Mouse (Mus musculus) adrenal gland, adult 2 months (tissue): ENCODE results near the gene Gsk3b. TPM values are rescaled to one million over a fixed set of nuclear protein-coding genes. Genes with fewer than 3 reads are reported as not detected.
A peak's percentile ranks its signal among the peaks of the same experiment; 100 is the strongest.

Experiments used
- DNase-seq: peaks from one replicate; pipeline ENCODE4 v3.0.0; 2021
- long read RNA-seq: library from polyadenylated mRNA; stranded (forward); transcript quantifications from one replicate; pipeline ENCODE4 v2.0.0, GENCODE M21; 2021
- polyA plus RNA-seq: library from polyadenylated mRNA; depleted of rRNA; stranded (reverse); fragments of >200 nt; gene quantifications from 2 replicates; pipeline ENCODE4 v1.2.3, GENCODE M21; 2012; rRNA removed
- total RNA-seq, 2 experiments: library from RNA; stranded (reverse); gene quantifications; 2 replicates each; pipeline ENCODE4 v1.2.3; 2021

Gene Gsk3b
- 10 to 100 TPM; 49.2 to 81.7 TPM for total RNA-seq
- 16.2 and 21.9 TPM in 2 replicates for polyA plus RNA-seq
- long read RNA-seq, full-length matches to known transcripts: 1 of 1 reads
- long read RNA-seq, partial matches to known transcripts: 0 of 1 reads
- long read RNA-seq, other reads (novel, unspliced or antisense): 0 of 1 reads

GRCm38 (mm10) chr16:38088629-38089446 is at the start of gene Gsk3b:
Gsk3b (plus strand) TSS chr16:38089001.
- DNase-seq: peak; percentile 100

DNA sequence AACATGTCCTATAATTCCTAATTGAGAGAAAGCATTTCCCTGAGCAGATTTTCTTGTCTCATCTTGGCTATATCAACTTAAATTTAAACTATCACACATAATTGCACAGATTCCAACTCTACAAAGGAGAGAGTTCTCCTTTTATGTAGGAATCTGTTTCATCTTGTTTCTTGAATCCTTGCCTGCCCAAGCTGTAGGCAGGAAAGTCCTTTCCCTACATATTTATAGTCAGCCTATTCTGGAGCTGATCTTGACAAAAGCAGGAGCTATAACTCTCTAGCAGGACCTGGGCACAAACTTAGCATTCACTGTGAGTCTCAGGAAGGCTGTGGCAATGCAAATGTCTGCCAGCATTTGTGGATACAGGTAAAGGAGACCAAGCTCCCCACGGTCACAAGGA is 46.6 kb upstream of the Gsk3b start:
- DNase-seq: no peak

GRCm38 (mm10) chr16:38044551-38044950 is 44.2 kb upstream of the Gsk3b start:
- DNase-seq: no peak

DNA sequence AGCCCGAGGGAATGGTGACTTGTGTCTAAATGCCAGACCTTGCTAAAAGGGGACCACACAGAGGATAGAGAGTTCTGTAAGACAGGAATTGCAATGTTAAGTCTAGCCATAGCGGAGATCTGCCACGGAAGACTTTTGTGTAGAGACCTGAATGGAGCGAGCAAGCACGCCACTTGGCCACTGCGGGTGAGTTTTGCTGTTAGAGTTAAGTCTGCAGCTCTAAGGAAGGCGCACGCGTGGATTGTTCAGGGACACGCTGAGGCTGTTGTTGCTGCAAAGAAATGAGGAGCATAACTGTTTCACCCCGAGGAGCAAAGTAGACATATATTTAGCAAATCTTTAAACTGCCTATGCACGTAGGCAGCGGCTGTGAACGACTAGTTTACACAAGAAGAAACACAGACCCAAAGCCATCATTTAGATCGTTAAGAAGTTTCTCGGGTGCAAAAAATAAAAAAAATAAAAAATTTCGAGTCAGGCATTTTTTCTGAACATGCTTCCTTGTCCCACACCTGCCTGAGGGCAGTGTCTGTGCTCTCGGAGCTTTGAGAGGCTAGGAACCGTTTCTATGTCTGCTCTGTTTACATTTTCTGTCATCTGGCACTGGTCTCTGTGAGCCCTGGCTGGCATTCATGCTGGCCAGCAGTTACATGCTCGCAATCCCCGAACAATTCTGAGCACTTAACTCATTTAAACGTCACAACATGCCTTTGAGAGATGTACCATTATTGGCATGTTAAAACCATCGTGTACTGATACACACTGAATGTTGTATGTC is 40.8 kb upstream of the Gsk3b start:
- DNase-seq: no peak

DNA sequence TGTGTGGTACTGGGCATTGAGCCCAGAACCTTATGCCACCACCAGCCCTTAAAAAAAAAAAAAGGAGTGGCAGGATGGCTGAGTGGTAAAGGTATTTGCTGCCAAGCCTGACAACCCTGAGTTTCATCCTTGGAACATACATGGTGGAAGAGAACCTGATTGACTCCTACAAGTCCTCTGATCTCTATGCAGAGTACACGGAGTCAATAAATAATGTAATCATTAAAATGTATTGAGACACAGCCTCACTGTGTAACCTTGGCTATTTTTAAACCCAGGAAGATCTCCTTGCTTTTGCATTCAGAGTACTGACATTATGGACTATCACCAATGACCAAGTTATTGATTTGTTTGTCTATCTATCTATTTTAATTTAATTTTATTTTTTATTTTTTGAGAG is 30.9 kb upstream of the Gsk3b start:
- no peak for DNase-seq

DNA sequence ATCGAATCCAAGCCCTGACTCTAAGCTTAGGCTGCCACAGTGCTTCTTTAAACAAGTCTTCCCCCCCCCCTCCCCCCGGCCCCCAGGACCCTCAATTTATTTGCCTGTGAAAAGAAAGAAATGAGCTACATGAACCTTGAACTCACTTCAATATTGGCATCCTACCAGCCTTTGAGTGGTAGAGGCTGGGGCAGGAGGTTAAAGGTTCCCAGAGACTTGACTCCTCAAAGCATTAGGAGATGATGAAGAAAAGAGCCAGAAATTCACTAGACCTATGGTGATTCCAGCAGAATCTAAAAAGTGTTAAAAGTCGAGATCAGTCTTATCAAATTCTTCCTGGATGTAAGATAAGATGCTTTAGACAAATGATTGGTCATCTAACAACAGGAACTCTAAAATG is 30.0 kb upstream of the Gsk3b start:
- DNase-seq: no peak

DNA sequence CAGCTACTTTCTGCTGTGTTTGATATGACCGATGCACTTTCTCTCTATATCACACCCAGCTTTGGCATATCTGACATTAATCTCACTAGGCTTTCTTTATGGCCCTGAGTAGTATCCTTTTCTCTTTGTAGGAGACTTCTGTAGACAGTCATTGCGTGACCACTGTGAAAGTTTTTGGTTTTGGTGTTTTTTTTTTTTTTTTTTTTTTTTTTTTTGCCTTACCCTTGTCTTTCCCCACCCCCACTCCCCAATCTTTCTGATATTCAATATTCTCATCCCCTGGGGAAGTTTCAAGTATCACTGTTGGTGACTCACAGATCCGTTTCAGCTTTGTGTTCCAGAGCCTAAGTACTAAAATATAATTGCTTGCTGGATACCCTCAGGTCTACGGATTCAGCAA is 29.2 kb upstream of the Gsk3b start:
- DNase-seq: no peak

DNA sequence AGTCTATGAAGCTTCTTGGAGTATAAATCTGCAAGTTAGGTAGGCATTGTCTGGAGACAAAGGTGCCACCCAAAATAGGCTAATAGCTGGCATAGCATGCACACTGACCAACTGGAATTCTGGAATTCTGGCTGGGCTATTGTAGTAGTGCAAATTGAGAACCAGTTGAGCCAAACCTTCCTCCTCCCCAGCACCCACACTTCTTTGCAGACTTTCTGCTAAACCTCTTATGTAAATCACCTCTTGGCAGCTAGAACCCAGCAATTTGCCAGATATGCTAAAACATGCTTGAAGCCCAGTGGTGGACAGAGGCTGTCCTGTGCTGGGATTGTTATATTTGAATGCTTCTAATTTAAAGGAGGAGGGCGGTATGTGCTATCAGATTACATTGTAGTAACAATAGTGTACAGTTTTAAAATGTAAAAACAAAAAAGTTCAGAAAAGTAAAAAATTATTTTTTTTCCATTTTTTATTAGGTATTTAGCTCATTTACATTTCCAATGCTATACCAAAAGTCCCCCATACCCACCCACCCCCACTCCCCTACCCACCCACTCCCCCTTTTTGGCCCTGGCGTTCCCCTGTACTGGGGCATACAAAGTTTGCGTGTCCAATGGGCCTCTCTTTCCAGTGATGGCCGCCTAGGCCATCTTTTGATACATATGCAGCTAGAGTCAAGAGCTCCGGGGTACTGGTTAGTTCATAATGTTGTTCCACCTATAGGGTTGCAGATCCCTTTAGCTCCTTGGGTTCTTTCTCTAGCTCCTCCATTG is 14.8 kb upstream of the Gsk3b start:
- peak; percentile 32 for DNase-seq

DNA sequence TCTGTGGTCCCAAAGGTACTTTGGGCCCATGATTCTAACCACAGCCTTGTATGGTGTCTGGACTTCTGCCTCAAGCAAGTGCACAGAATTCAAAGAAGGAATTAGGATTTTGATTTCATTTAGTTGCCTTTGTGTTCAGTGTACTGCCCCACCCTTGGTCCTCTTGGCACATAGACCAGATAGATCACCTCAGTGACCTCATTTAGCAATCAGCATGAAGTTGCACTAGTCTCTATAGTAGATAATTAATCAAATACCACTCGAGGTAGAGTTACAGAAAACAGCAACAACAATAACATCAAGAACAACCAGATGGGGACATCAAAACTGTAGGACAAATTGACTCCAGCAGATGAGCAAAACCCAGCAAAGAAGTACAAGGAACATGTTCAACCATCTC is 8.6 kb upstream of the Gsk3b start:
- DNase-seq: no peak

DNA sequence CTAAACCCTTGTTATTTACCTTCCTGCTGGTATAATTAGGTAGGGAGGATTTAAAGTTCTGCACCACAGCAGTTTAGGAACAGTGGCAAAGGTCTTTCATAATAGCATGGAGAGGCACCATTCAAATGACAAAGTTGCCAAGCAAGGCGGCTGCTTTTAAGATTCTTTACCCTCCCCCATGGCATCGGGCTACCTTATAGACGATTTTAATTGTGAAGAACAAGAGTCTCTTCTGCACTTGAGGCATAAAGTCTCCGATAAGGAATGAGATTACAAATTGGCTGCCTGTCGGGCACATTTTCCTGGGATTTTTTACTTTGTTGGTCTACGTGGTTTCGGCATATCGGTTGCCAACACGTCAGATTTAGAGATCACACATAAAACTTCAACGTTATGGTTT is 1.6 kb upstream of the Gsk3b start:
- no peak for DNase-seq

- no peak for DNase-seq
These were observed 1.1 kb upstream of the Gsk3b start for GRCm38 (mm10) chr16:38087645-38088125.

DNA sequence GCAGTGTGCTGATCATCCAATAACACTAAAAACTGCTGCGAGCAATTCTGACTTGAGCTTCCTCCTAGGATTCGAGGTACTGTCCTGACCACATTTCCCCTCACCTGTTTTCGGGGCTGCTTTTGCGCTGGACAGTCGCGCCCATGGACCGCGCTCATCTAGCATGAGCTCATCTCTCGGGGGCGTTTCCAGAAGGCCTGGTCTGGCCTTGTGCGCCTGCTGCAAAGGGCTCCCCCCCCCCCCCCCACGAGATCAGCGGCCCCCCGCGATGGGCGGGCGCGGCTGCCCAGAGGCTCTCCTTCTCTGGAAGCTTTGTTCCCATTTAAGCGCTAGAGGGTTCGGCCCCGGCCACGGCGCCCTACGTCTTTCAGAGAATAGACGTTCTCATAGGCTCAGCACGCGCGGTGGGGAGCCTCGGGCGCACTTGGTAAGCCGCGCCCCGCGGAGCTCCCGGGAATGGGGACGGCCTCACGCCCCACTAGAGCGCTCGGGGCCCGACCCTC is 624 bp upstream of the Gsk3b start:
- DNase-seq: no peak

- no peak for DNase-seq
These were observed 808 bp downstream of the Gsk3b start for GRCm38 (mm10) chr16:38089447-38090170.

DNA sequence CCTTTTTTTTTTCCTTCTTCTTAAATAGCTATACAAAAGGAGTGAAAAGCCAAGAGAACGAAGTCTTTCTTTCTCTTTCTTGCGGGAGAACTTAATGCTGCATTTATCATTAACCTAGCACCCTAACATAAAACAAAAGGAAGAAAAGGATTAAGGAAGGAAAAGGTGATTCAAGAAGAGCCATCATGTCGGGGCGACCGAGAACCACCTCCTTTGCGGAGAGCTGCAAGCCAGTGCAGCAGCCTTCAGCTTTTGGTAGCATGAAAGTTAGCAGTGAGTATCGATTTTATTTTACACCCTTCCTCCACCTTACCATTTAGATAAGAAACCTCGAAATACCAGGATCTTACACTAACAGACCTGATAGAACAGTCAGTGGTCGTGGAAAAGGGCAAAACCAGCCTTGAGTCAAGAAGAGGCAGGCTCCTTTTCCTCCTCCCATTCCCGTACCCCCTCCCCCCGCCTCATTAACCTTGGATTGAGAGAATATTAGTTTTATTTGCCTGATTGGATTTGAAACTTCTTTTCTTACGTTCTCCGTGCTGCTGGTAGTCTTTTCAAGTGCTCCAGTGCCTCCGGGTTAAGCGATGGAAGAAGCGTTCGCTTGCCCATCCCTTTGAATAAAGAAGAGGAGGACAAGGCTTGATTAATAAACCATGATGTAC is 1.7 kb downstream of the Gsk3b start:
- DNase-seq: peak; percentile 57

DNA sequence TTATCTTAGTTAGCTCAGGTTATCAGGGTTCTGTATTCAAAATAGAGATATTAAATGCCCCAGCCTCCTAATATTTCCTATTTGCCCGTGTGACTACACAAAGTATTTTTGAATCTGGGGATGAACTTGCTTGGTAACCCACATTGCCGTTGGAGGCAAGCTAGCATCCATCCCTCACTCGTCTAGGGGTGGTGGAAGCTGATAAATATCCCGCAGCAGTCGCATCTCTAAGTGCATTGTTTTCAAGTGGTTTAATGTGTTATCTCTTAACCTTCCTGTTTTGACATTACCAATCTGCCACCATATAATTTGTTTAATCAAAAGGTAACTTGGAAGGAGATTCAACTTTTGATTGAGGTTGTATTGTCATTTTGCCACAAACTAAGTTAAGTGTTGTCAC is 2.2 kb downstream of the Gsk3b start:
- DNase-seq: no peak

- DNase-seq: no peak
These were observed 2.9 kb downstream of the Gsk3b start for GRCm38 (mm10) chr16:38091706-38092105.

- DNase-seq: peak; percentile 37
These were observed 3.8 kb downstream of the Gsk3b start for GRCm38 (mm10) chr16:38092598-38092997.

DNA sequence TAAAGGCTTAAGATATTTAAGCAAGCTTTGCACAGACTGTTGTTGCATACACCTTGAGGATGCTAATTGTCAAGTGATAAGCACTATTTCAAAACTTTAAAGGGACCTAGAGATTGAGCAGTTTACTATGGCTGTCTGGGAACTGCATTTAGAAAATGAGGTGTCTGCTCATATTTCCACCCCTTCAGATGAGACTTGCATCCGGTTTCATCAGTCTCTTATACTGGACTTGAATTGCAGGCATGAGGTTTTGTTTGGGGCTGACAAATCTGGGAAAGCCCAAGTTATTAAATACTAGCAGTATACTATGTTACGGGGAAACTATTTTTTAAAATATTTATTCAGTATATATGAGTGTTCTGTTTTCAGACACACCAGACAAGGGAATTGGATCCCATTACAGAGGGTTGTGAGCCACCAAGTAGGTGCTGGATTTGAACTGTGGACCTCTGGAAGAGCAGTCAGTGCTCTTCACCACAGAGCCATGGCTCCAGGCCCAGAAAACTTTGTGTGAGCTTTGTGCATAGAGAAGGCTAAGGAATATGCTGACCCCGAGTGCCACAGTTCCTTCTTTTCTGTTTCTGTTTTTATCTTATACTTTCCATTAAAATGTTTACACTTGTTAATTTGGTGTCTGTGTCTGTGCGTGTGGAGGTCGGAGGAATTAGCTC is 6.5 kb downstream of the Gsk3b start:
- DNase-seq: no peak

GRCm38 (mm10) chr16:38097521-38097920 is 8.7 kb downstream of the Gsk3b start:
- DNase-seq: no peak

GRCm38 (mm10) chr16:38099325-38099724 is 10.5 kb downstream of the Gsk3b start:
- DNase-seq: no peak
